Mouse (Mus musculus): Measurements from ENCODE around the gene Ptch2. TPM values are rescaled to one million over a fixed set of nuclear protein-coding genes. Genes with fewer than 3 reads are reported as not detected.

The Ptch2 gene
- polyA plus RNA-seq, 1 experiment from 2014 or later = 6.0 TPM

GRCm38 (mm10) chr4:117123546-117124217, 27.8 kb downstream of the Ptch2 start:
- H3K9ac ChIP-seq = no peak overlapping the region
- no peaks in the 10 kb centered on the region for H3K9me3 ChIP-seq
- H3K27me3 ChIP-seq (replicated peaks) = no peaks in the 10 kb centered on the region
- peaks cover 19% of the 10 kb centered on the region for H3K36me3 ChIP-seq
- H3K4me3 ChIP-seq = no peak overlapping the region
- peaks cover 23% of the 10 kb centered on the region for H3K4me1 ChIP-seq
- H3K4me2 ChIP-seq (replicated peaks) = no peak overlapping the region
- no peak overlapping the region for H3K27ac ChIP-seq
- 92% methylated on average over 7 of the region's 9 CpGs for WGBS
- ATAC-seq (ENCODE audit: low FRiP score, low read depth) = no peak

GRCm38 (mm10) chr4:117124218-117124517, 28.3 kb downstream of the Ptch2 start:
- Histone ChIP-seq H3K9me3 (no peaks in the 10 kb centered on the region), H3K4me2 (replicated peaks) (no peak overlapping the region), H3K36me3 (peaks cover 24% of the 10 kb centered on the region), H3K27ac (no peak overlapping the region), H3K4me1 (peaks cover 23% of the 10 kb centered on the region), H3K9ac (no peak overlapping the region), H3K4me3 (no peak overlapping the region), H3K27me3 (replicated peaks) (no peaks in the 10 kb centered on the region)
- WGBS = 86% methylated on average over 3 of the region's 3 CpGs
- no peak for ATAC-seq (ENCODE audit: low FRiP score, low read depth)

- Histone ChIP-seq H3K4me3 (no peak overlapping the region), H3K4me1 (peaks cover 23% of the 10 kb centered on the region), H3K9me3 (no peaks in the 10 kb centered on the region), H3K9ac (peak overlapping the region; percentile 41), H3K27me3 (replicated peaks) (no peaks in the 10 kb centered on the region), H3K4me2 (replicated peaks) (peak overlapping the region; percentile 39; the same call in 1 of the 2 replicates), H3K36me3 (peaks cover 27% of the 10 kb centered on the region), H3K27ac (no peak overlapping the region; the same call in 1 of the 2 replicates)
- ATAC-seq (ENCODE audit: low FRiP score, low read depth) = no peak
- WGBS = 74% methylated on average over 14 of the region's 14 CpGs
Measured at GRCm38 (mm10) chr4:117124518-117125347, 28.9 kb downstream of the Ptch2 start.

- H3K4me2 ChIP-seq (replicated peaks) = peak within 1 kb of the TSS; percentile 39
- H3K4me3 ChIP-seq = no peak within 1 kb of the TSS
- peaks cover 34% of the 10 kb centered on the region for H3K36me3 ChIP-seq
- no peak for ATAC-seq (ENCODE audit: low FRiP score, low read depth)
- H3K4me1 ChIP-seq = peaks cover 27% of the 10 kb centered on the region
- peak within 1 kb of the TSS; percentile 41 for H3K9ac ChIP-seq
- no peak within 1 kb of the TSS; the same call in 1 of the 2 replicates for H3K27ac ChIP-seq
- no peaks in the 10 kb centered on the region; the same call in 1 of the 2 replicates for H3K27me3 ChIP-seq (replicated peaks)
- no peaks in the 10 kb centered on the region for H3K9me3 ChIP-seq
- WGBS = 31% methylated on average over 8 of the region's 8 CpGs
Measured at GRCm38 (mm10) chr4:117125348-117125909, 29.6 kb downstream of the Ptch2 start, which contains the start of gene Btbd19. Gene Btbd19, minus strand, starts transcription at chr4:117125725.

GRCm38 (mm10) chr4:117125910-117126674, 30.2 kb downstream of the Ptch2 start:
- ATAC-seq (ENCODE audit: low FRiP score, low read depth) = 0 out of 2 replicates have a peak, but pooled peaks have one; percentile 17
- WGBS = 54% methylated on average over 15 of the region's 15 CpGs

GRCm38 (mm10) chr4:117126675-117127290, 30.9 kb downstream of the Ptch2 start, which contains the start of gene Tctex1d4:
Gene Tctex1d4, plus strand, starts transcription at chr4:117126794.
- Histone ChIP-seq H3K27ac (no peak within 1 kb of the TSS), H3K27me3 (replicated peaks) (peaks cover 6% of the 10 kb centered on the region; the same call in 1 of the 2 replicates), H3K36me3 (peaks cover 36% of the 10 kb centered on the region), H3K4me2 (replicated peaks) (peak within 1 kb of the TSS; percentile 39; the same call in 1 of the 2 replicates), H3K9ac (peak within 1 kb of the TSS; percentile 41; the same call in 1 of the 2 replicates), H3K4me3 (no peak within 1 kb of the TSS), H3K4me1 (peaks cover 37% of the 10 kb centered on the region), H3K9me3 (no peaks in the 10 kb centered on the region)
- no peak for ATAC-seq (ENCODE audit: low FRiP score, low read depth)
- WGBS = 86% methylated on average over 9 of the region's 9 CpGs

More at GRCm38 (mm10) chr4:117125910-117126674, 30.2 kb downstream of the Ptch2 start:
- peaks cover 36% of the 10 kb centered on the region for H3K36me3 ChIP-seq
- H3K4me2 ChIP-seq (replicated peaks) = peak overlapping the region; percentile 39; the same call in 1 of the 2 replicates
- 0 out of 2 replicates have a peak overlapping the region, but pooled peaks have one; percentile 41 for H3K9ac ChIP-seq
- no peaks in the 10 kb centered on the region; the same call in 1 of the 2 replicates for H3K27me3 ChIP-seq (replicated peaks)
- no peak overlapping the region for H3K27ac ChIP-seq
- H3K4me3 ChIP-seq = no peak overlapping the region
- H3K4me1 ChIP-seq = peaks cover 32% of the 10 kb centered on the region
- H3K9me3 ChIP-seq = no peaks in the 10 kb centered on the region

GRCm38 (mm10) chr4:117127991-117128686, 32.3 kb downstream of the Ptch2 start:
- peaks cover 8% of the 10 kb centered on the region; the same call in 1 of the 2 replicates for H3K27me3 ChIP-seq (replicated peaks)
- 88% methylated on average over 33 of the region's 33 CpGs for WGBS
- H3K9ac ChIP-seq = no peak overlapping the region
- no peak overlapping the region for H3K27ac ChIP-seq
- peaks cover 36% of the 10 kb centered on the region for H3K36me3 ChIP-seq
- H3K4me1 ChIP-seq = peaks cover 45% of the 10 kb centered on the region
- no peaks in the 10 kb centered on the region for H3K9me3 ChIP-seq
- no peak for ATAC-seq (ENCODE audit: low FRiP score, low read depth)
- no peak overlapping the region for H3K4me3 ChIP-seq
- H3K4me2 ChIP-seq (replicated peaks) = no peak overlapping the region

GRCm38 (mm10) chr4:117130790-117131189, 34.9 kb downstream of the Ptch2 start:
- 45% methylated on average over 6 of the region's 6 CpGs for WGBS
- H3K36me3 ChIP-seq = peaks cover 36% of the 10 kb centered on the region
- no peak overlapping the region for H3K27ac ChIP-seq
- no peaks in the 10 kb centered on the region for H3K9me3 ChIP-seq
- no peak overlapping the region for H3K4me3 ChIP-seq
- no peak for ATAC-seq (ENCODE audit: low FRiP score, low read depth)
- H3K27me3 ChIP-seq (replicated peaks) = peaks cover 8% of the 10 kb centered on the region; the same call in 1 of the 2 replicates
- H3K9ac ChIP-seq = peak overlapping the region; percentile 6; the same call in 1 of the 2 replicates
- peak overlapping the region; percentile 80 for H3K4me2 ChIP-seq (replicated peaks)
- H3K4me1 ChIP-seq = peaks cover 35% of the 10 kb centered on the region

- H3K9ac ChIP-seq = peak overlapping the region; percentile 89; the same call in 1 of the 2 replicates
- H3K9me3 ChIP-seq = no peaks in the 10 kb centered on the region
- peaks cover 31% of the 10 kb centered on the region for H3K4me1 ChIP-seq
- peak overlapping the region; percentile 80 for H3K4me2 ChIP-seq (replicated peaks)
- no peak for ATAC-seq (ENCODE audit: low FRiP score, low read depth)
- H3K27ac ChIP-seq = peak overlapping the region; percentile 46; the same call in 1 of the 2 replicates
- peak overlapping the region; percentile 89; the same call in 1 of the 2 replicates for H3K4me3 ChIP-seq
- peaks cover 8% of the 10 kb centered on the region; the same call in 1 of the 2 replicates for H3K27me3 ChIP-seq (replicated peaks)
- WGBS = 49% methylated on average over 6 of the region's 6 CpGs
- peaks cover 36% of the 10 kb centered on the region for H3K36me3 ChIP-seq
Measured at GRCm38 (mm10) chr4:117131198-117131597, 35.3 kb downstream of the Ptch2 start.

- H3K9me3 ChIP-seq = no peaks in the 10 kb centered on the region
- H3K4me2 ChIP-seq (replicated peaks) = peak overlapping the region; percentile 80
- peak overlapping the region; percentile 46; the same call in 1 of the 2 replicates for H3K27ac ChIP-seq
- H3K9ac ChIP-seq = peak overlapping the region; percentile 89
- peak overlapping the region; percentile 89 for H3K4me3 ChIP-seq
- ATAC-seq (ENCODE audit: low FRiP score, low read depth) = peak; percentile 52
- peaks cover 8% of the 10 kb centered on the region; the same call in 1 of the 2 replicates for H3K27me3 ChIP-seq (replicated peaks)
- WGBS = 9% methylated on average over 7 of the region's 7 CpGs
- peaks cover 31% of the 10 kb centered on the region for H3K36me3 ChIP-seq
- peaks cover 28% of the 10 kb centered on the region for H3K4me1 ChIP-seq
Measured at GRCm38 (mm10) chr4:117131890-117132793, 36.3 kb downstream of the Ptch2 start.

All from neural tube, embryonic 12.5 days (tissue).